Mouse (Mus musculus): ENCODE data around the gene Tbpl2. TPM values are rescaled to one million over a fixed set of nuclear protein-coding genes. Genes with fewer than 3 reads are reported as not detected.

Tbpl2 gene
- total RNA-seq (2021): not detected
- long read RNA-seq: 0 reads

DNA sequence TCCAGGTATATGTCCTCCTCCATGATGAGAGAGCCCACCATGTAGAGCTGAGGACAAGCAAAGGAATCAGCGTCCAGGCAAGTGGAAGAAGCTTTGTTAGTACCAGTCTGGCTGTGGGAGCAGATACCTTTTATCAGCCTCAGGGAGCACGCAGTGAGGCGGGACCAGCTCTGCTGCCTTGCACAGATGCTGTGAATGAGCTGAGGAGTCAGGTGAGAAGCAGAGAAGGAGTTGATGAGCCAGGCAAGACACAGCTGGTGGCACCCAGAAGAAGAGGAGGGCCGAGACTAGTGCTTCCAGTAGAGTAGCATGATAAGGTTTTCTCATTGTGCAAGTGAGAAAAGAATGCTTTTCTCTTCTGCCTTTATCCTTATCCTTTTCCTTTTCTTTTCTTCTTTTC, at the start of gene Tbpl2:
Tbpl2 (minus strand) TSS at position 101 of the 400 bp plus-strand sequence.
- no peak for DNase-seq (ENCODE audit: low spot score in 2 of 2)

DNA sequence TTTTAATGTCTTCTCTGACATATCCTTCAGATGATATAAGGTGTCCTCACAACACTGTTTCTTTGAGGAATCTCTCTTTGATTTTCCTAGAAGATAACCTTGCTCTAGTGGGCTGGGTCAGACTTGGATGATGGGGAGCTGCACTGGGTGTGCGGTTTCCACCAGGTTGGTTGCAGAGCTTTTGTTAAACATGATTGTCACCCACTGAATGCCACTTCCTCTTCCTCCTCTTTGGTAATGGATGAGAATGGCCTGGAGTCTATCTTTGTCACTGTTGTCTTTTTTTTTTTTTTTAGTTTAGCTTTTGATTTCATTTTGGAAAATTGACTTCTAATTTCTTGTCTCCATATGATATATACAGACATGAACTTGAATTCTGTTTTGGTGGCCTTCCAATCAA, 38.0 kb upstream of the Tbpl2 start:
- no peak for DNase-seq (ENCODE audit: low spot score in 2 of 2)

DNA sequence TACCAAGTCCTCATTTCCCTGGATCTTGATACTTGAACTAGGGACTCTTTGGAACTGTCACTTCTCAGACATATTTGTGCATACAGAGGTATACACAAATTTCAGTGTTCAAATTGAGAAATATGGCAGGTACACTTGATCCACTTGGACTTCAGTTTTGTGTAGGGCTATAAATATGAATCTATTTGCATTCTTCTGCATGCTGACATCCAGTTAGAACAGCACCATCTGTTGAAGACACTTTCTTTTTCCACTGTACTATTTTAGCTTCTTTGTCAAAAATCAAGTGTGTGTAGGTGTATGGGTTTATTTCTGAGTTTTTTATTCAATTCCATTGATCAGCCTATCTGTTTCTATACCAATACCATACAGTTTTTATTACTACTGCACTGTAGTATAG, 12.7 kb upstream of the Tbpl2 start:
- DNase-seq (ENCODE audit: low spot score in 2 of 2): no peak

DNA sequence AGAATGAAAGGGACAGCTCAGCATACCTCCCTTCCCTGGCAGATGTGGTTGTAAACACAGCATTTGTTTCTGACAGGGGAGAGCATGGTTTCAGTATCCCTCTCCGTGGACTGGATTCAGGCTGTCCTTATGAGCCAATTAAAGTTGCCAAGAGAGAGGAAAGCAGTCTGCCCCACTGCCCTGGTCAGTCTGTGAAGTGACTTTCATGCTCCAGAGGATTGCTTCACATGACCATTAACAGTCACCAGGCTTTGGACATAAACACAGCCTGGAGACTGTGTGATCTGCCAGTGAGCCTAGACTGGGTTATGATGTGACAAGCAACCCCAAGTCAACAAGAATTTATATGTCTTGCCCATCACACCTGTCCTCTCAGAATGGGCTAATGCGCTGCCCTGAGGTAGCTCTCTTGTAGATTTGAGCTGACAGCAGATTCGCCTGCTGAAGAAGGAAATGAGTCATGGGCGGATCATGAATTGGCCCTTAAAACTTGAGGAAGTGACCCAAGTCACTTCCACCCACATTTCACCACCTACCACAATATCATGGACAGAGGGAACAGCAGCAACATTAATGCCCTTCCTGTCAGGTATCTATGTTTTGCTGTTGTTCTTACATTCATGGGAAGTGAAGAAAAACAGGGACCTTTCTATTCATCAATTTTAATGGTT, 7.4 kb upstream of the Tbpl2 start:
- DNase-seq (ENCODE audit: low spot score in 2 of 2): no peak

DNA sequence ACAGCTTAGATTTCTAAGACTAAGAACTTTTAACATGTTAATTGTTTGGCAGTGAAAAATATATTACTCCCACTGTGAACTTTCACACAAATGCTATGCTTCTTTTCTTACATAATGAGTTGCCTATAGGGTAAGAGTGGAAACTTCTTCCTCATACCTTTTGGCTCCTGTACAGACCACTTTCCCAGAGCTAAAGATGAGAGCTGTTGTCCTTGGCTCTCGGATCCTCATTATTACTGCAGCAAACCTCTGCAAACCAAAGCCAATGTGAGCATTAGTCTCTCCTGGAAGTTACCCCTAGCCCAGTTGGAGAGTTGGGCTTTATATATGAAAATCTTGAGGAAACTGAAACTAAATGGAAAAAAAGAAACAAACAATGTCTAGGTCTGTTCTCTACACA, 5.5 kb downstream of the Tbpl2 start:
- DNase-seq (ENCODE audit: low spot score in 2 of 2): no peak

DNA sequence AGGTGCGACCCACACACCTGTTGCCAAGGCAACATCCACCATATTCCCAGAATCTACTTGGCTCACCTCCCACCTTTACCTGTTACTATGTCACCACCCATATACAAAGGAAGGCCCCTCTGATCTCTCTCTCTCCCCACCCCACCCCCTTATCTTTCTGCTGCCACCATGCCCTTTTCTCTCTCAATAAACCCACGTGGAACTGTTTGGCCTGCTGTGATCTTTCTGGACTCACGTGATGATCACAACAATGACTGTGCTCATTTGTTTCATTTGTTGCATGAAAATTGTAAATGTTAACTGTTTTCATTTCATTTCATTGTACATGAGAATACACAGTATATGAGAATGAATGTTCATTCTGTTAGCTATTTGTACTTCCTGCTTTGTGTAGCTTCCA, 45.9 kb downstream of the Tbpl2 start:
- DNase-seq (ENCODE audit: low spot score in 2 of 2): no peak

DNA sequence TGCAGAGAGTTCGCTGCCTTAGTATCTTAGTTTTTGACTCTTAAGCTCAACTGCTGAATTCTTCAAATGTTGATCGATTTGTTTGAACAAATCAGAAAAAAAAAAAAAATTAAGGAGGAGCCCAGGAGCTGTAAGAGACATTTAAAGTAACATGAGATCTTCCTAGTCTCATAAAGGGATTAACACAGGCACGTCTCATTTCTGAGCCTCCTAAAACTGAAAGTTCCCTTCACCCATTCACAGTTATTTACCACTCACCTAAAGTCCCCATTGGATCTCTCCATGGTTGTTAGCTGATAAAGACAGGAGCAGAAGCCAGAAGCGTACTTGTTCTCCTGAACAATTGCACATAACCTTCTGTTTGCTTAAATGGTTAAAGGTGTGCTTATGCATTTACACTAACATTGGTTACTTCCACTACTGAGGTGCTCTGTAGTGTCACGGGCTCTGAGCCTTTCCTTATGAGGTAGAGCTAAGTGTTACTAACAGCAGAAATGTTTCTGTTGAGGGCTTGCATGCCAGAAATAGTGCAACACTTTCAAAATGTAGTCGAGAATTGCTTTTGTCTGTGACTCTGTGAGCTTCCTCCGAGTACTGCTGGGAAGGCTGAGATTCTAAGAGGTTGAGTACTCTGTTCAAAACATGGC, 46.9 kb downstream of the Tbpl2 start, which contains the start of gene Hnmt:
Hnmt (minus strand) TSS at position 51 of the 647 bp plus-strand sequence.
- no peak for DNase-seq (ENCODE audit: low spot score in 2 of 2)

DNA sequence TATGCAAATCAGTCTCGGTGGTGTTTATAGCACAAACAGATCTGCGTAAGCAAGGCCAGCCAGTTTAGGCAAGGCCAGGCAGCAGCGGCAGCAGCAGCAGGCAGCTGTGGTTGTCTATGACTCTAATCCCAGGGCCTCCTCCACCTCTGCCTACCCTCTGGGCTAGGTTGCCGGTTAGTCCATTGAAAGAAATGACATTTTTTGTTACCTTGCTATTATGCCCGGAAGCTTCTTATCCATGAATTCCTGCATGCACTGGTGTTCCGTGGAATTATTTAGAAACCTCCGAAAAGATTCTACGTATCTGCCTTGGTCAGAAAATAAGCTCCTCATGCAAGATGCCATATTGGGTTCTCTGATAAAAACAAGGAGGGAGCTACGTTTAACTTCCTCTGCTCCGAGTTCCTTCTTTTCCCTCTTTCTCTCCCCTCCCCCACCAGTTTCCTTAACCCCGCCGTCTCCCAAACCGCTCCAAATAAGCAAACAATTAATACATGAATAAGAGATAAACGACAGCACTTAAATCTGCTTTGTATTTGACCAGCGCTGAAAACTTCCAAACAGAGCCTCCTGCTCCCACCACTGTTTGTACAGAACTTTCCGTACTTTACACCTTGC, 47.8 kb downstream of the Tbpl2 start:
- peak; percentile 46 to 52 for DNase-seq (ENCODE audit: low spot score in 2 of 2)

DNA sequence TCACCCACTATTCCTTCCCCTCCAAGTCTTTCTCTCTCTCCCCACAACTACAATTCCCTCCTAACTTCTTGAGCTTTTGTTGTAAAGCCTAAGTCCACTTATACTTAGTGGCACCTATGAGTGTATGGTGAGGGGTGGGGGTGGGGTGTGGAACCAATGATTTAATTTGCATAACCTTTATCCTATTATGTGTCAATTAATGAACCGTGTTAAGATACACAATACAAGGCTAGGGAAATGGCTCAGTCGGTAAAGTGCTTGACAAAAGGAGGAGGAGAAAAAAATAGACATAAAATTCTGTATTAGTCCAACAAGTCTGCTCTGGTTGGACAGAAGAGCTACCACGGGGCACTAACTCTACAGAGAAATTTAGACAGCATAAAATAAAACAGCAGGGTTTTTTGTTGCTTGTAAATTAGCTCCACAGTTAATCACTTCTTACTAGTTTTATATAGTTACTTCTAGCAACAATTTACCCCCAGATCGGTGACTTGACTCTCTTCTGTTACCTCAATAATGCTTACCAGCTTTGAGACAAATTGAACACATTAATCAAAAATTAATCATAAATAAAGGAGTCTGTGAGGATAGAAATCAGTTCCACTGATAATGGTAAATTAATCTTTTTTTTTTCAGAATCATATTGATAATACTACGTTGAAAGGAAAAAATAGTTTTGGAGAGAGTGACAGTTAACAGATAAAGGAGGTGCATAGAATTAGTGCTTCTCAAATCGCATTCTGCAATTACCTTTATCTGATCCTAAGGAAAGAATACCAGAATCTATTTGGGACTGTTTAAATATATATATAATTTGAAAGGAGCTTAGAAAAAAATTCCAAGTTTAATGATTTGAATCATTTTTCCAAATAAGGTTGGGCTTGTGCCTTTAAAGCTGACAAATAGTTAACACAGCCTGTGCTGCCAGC, 48.6 kb downstream of the Tbpl2 start:
- DNase-seq (ENCODE audit: low spot score in 2 of 2): no peak

DNA sequence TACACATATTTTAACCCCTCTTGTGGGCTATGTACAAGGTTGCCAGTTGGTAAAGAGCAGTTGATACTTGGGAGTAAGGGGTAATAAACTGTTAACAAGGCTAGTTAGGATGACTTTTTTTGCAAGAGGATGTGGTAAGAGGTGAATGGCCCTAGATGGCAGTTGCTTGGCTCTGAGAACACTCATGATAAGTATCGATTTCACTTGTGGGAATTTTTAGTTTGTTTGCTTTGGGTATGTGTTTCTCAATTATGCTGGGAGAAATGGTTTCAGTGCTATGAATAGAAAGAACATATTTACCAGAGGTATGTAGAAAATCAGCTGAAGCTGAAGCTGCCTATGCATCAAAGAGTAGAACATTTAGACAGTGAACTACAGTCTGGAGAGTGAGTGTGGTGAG, 53.5 kb downstream of the Tbpl2 start:
- no peak for DNase-seq (ENCODE audit: low spot score in 2 of 2)

DNA sequence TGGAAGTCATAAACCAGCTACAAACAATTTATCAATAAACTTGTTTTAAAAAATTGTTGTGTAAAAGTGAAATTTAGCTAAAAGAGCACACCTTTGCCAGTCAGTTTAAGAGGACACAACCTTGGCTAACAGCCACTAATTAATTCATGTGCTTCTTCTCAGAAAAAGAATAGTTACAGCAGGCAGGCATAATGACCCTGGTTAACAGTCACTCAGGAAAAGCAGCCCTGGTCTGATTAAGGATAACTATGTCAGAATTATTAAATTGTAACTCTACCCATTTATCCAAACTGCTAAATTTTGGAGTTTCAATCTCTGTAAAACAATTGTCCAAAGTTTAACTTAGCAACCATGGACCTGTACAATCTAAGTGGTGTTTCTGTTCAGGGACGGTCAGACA, 55.9 kb downstream of the Tbpl2 start:
- DNase-seq (ENCODE audit: low spot score in 2 of 2): no peak

Other genes starting within 250 kb of the Tbpl2 start
- gene Hnmt, start 47.2 kb downstream of the Tbpl2 start, total RNA-seq (2021): 10 to 100 TPM; 24.3 to 26.7 TPM
- gene Il1f8, start 56.6 kb upstream of the Tbpl2 start, total RNA-seq (2021): not detected
- gene Il1f9, start 89.9 kb upstream of the Tbpl2 start, total RNA-seq (2021): not detected
- gene Il1f6, start 118.8 kb upstream of the Tbpl2 start, total RNA-seq (2021): not detected
- not detected for gene Il1f5, start 180.4 kb upstream of the Tbpl2 start, total RNA-seq (2021)
- gene Il1f10, start 194.6 kb upstream of the Tbpl2 start, total RNA-seq (2021): not detected
- not detected for gene Il1rn, start 240.3 kb upstream of the Tbpl2 start, total RNA-seq (2021)